Mouse (Mus musculus) layer of hippocampus, adult 9-11 months (tissue): ENCODE measurements at regions not wholly inside any gene's neighbourhood (a gene's known extent, or its start where the extent isn't known, plus 50 kb on each side); places are given as distances from the start of the nearest gene placed in this dataset.

Source experiments
- DNase-seq: peaks from one replicate; pipeline ENCODE4 v3.0.0; 2022

- DNase-seq, result peak; percentile 20
Measured at GRCm38 (mm10) chr12:63220391-63220790, 1254.1 kb downstream of the Fscb start.
